Mouse (Mus musculus): ENCODE data around the gene Pate2.
A peak's percentile ranks its signal among the peaks of the same experiment; 100 is the strongest.

Gene Pate2

GRCm38 (mm10) chr9:35569571-35570534 is at the start of gene Pate2, which contains the start of gene Hyls1:
Pate2 (plus strand) TSS chr9:35570284.
Hyls1 (minus strand) TSS chr9:35570398.
- peak; percentile 90 for DNase-seq

GRCm38 (mm10) chr9:35520631-35521348 is 49.3 kb upstream of the Pate2 start:
- no peak for DNase-seq

GRCm38 (mm10) chr9:35522241-35522640 is 47.8 kb upstream of the Pate2 start:
- DNase-seq = no peak

- DNase-seq = no peak
These were observed 47.1 kb upstream of the Pate2 start for GRCm38 (mm10) chr9:35522821-35523515.

GRCm38 (mm10) chr9:35523541-35523940 is 46.5 kb upstream of the Pate2 start:
- peak; percentile 29 for DNase-seq

GRCm38 (mm10) chr9:35523941-35524411 is 46.1 kb upstream of the Pate2 start:
- peak; percentile 79 for DNase-seq

GRCm38 (mm10) chr9:35529141-35529540 is 40.9 kb upstream of the Pate2 start:
- no peak for DNase-seq

- no peak for DNase-seq
These were observed 40.3 kb upstream of the Pate2 start for GRCm38 (mm10) chr9:35529796-35530195.

GRCm38 (mm10) chr9:35533266-35533665 is 36.8 kb upstream of the Pate2 start:
- no peak for DNase-seq

GRCm38 (mm10) chr9:35535110-35535509 is 35.0 kb upstream of the Pate2 start:
- peak; percentile 62 for DNase-seq

- no peak for DNase-seq
These were observed 34.2 kb upstream of the Pate2 start for GRCm38 (mm10) chr9:35535876-35536275.

- DNase-seq = no peak
These were observed 30.9 kb upstream of the Pate2 start for GRCm38 (mm10) chr9:35539001-35539750.

GRCm38 (mm10) chr9:35541024-35541423 is 29.1 kb upstream of the Pate2 start:
- no peak for DNase-seq

GRCm38 (mm10) chr9:35541488-35541887 is 28.6 kb upstream of the Pate2 start:
- DNase-seq = peak; percentile 80

- DNase-seq = no peak
These were observed 28.1 kb upstream of the Pate2 start for GRCm38 (mm10) chr9:35541941-35542340.

GRCm38 (mm10) chr9:35543099-35543860 is 26.8 kb upstream of the Pate2 start:
- no peak for DNase-seq

GRCm38 (mm10) chr9:35544666-35545065 is 25.4 kb upstream of the Pate2 start:
- no peak for DNase-seq

GRCm38 (mm10) chr9:35545704-35546103 is 24.4 kb upstream of the Pate2 start:
- DNase-seq = no peak

- no peak for DNase-seq
These were observed 23.3 kb upstream of the Pate2 start for GRCm38 (mm10) chr9:35546745-35547144.

GRCm38 (mm10) chr9:35548455-35548854 is 21.6 kb upstream of the Pate2 start:
- DNase-seq = no peak

- no peak for DNase-seq
These were observed 13.5 kb upstream of the Pate2 start for GRCm38 (mm10) chr9:35556494-35557102.

All from cerebellum, adult 8-10 months (tissue).